Mouse (Mus musculus) liver, adult (tissue): Measurements from ENCODE around the gene Grid1.

ENCODE experiments used
- GATA4 ChIP-seq: IDR thresholded peaks from 2 replicates; pipeline ENCODE4 v1.6.1; 2014; ENCODE audit warnings: mild to moderate bottlenecking, low read length; ENCODE audit not compliant: insufficient replicate concordance

The Grid1 gene

DNA sequence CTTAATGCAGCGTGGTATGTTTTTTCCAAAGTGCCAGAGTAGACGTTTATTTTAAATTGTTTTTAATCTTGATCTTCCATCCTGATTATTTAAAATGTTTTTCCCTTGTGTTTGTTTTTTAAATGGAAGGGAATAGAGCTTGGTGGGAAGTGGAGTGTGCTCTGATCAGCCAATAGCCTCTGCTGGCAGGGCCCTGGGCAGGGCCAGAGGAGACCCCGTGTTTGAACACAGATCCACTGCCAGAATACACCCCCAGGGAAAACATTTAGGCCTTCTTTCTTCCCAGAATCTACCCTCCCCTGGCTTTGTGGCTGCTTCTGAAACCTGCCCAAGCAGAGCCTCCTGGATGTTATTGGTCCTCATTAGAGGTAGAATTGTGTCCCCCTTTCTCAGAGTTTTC is 188.8 kb downstream of the Grid1 start:
- no peak for TF ChIP-seq GATA4

DNA sequence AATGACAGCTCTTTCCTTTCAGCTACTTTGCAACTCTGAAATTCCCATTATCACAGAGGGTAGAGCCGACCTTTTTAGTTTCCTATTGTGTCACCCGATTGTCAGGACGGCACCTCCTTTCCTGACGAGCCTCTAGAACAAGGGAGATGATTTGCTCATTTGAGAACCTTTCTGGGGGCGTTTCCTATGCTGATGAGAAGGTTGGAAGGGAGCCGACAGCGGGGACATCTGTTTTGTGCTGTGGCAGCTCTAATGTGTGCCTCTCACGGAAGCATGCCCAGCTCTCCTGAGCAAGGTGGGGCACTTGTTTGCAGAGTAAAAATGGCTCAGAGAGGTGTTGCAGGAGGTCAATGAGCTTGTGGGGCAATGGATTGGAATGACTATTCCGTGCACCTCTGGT is 189.2 kb downstream of the Grid1 start:
- no peak for TF ChIP-seq GATA4

DNA sequence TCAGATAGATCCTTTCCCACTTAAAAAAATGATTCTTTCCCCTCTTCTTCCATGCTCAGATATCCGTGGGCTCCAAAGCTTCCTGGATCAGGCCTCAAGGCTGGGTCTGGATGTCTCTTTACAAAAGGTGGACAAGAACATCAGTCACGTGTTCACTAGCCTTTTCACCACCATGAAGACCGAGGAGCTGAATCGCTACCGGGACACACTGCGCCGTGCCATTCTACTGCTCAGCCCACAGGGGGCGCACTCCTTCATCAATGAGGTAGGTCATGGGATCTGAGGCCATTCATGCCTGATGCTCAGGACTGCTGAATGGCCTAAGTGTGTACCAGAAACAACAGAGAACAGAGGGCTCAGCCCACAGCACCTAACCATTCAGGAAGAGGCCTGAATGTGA is 206.8 kb downstream of the Grid1 start:
- no peak for TF ChIP-seq GATA4

DNA sequence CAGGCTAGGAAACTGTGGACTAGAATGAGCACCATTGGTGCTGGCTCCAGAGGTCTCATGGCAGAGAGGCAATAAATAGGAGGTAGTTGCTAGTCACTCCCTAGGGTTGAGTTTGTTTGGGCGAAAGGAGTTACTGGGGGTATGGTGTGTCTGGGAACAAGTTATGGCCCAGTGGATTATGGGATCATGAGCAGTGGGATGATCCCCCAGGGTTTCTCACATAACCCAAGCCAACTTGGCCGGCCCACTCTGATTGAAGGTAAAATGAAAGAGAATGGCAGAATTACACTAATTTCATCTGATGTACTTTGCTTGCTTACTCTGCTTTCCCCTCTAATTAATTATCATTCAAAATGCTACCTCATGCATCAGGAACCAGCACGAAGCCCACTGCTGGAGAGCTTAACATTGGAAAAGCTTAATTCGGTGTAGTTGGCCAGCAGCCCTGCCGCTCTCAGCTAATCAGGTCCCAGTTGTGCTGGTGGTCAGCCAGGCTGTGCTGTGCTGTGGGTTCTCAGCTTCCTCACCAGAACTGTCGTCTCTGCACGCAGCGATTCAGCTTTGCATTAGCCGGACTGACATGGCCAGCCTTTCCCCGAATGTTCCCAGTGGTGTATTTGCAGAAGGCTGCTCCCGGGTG is 207.7 kb downstream of the Grid1 start:
- TF ChIP-seq GATA4 = no peak

DNA sequence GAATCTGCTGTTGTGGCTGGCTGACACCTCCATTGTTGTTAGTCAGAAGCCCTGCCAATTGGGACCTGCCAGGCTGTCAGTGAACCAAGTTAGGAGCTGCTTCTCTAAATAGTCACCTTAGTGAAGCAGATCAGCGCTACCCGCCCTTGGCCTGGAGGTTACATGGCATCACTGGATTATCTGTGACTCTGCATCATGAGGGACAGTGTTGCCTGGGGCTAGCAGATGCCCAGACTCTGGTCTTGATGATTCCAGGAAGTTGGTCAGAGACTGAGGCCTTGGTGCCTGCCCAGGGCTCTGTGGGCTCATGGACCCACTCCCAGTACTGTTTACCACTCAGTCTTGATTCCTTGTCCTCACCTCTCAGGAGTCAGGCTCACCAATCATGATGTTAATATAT is 209.7 kb downstream of the Grid1 start:
- no peak for TF ChIP-seq GATA4

DNA sequence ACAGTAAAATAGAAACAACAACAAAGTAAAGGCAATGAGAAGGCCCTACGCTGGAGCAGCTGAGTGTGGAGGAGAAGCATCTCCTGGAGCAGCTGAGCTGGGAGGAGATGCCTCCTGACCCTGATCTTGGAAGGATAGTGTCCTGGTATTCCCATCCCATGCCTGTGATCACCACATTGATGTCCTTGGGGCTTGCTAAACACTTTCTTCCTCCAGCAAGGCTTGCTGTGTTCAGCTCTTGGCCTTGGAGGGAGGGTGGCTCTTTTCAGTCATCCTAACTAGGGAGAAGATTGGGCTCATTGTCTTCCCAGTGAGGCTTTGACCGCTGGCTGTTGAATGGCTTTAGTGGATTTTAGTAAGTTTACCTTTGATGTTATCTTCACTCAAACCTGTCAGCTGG is 210.4 kb downstream of the Grid1 start:
- TF ChIP-seq GATA4 = no peak

DNA sequence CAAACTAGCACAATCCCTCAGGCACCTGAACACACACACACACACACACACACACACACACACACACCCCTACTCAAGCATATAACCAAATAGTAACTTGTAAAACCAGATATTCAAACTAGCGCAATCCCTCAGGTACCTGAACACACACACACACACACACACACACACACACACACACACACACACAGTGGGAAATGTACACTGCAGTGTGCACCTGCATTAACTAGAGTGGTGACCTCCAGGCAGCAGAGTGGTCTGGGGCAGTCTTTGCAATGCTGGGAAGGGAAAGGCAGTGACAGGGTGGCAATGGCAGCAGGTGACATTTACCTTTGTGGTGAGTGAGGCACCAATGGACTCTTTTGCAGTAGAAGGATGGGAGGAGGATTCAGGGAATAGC is 212.4 kb downstream of the Grid1 start:
- TF ChIP-seq GATA4 = no peak

DNA sequence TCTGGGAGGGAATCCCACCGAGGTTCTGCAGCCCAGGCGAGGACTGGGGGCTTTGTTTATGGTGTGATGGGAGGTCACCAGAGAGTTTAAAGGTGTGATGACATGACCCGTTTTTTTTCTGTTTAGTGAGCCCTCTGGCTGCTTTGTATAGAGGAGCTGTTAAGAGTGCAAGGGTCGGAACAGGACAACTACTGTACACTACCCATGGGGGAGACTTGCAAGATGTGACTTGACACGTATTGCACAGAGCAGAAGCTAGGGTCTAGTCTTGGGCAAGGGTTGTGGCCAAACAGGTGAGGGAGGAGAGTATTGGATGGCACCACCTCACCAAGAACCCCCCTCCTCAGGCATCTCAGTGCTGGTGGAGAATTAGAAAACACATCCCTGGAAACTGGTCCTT is 224.4 kb downstream of the Grid1 start:
- TF ChIP-seq GATA4 = no peak

DNA sequence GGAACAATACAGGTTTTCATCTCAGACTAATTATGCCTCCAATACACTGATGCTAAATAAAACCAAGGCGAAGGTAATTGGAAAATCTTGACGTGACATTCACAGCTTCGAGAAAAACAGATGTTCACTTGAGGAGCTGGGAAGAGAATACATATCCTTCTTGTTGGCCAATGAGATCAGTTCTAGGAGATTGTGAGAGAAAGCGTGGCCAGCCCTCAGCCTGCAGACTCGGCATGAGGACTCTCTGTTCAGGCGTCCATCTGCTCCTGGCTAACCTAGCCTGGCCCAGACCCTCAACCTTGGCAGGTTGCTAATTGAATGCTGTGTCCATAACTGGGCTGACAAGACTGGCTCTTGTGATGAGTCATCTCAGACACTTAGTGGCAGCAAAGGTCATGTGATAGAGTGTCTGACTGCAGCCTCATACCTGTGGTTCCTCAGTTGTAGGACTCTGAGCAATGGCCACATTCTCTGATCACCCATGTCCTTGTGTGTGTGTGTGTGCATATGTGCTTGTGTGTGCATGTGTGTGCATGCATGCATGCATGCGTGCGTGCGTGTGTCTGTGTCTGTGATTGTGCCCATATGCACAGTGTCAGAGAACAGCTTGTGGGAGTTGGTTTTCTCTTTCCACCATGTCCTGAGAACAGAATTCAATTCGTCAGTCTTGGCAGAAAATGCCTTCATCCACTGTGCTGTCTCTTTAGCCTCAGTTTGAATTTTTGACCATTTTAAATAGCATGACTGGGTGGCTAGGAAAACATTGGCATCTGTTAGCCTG is 225.2 kb downstream of the Grid1 start:
- TF ChIP-seq GATA4 = no peak

DNA sequence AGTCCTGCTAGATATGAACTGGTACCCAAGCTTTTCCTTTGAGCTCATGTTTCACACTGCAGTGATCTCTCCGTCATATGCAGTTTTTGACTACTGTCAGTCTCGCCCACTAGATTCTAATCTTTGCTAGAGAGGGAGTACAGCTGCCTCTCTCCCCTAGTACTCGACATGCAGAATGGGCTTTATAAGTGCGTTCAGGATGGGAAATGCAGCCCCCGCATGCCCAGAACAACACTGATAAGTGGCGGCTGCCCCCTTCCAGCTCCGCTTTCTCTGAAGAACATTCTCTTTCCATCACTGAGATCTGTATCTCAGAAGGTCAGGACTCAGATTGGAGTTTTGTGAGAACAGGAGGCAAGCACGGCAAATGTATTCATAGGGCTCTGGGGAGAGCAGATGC is 229.3 kb downstream of the Grid1 start:
- TF ChIP-seq GATA4 = no peak

DNA sequence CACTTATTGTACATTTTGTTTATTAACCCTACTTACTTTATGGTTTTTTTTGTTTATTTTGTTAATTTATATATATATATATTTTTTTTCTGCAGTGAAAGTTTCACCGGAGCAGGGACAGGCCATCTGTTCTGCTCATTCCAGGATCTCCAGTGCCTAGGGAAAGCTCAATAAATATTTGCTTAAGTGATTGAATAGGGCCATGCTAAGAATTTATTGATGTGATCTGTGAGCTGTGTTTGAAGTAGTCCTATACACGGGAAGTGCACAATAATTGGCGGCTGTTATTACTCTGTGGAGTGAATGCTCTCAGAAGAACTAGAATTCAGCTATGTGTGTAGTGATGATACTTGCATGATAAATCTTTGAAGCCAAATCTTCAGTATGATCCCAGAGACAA is 234.2 kb downstream of the Grid1 start:
- no peak for TF ChIP-seq GATA4

DNA sequence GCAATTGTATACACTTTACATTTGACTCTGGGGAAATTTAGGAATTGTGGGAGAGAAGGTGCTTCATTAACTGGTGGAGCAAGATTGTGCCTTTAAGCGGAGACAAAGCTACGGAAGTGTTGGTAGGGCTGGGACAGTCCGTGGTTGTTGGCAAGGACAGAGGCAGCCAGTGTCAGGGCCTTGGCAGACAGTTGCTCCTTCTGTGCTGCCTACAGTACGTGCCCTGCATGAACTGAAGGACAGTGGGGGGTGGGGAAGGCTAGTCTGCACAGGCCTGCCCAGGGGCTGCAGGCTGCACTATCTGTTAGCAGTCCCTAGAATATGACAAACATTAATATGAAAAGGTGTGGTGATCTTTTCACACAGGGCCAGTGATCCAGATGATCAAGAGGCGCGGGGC is 254.7 kb downstream of the Grid1 start:
- no peak for TF ChIP-seq GATA4

DNA sequence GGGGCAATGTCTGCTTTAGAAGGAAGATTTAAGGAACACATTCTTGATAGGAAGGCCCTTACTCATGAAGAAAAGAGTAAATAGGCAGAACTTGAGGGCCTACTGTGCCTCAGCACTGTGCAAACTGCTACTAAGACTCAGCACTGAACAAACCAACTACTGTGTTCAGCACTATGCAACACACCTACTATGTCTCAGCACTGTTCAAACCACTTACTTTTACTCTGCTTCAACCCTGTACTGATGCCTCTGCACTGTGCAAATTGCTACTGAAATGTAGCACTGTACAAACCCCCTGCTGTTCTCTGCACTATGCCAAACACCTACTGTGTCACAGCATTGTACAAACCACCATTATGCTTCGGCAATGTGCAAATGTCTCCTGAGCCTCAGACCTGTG is 260.0 kb downstream of the Grid1 start:
- no peak for TF ChIP-seq GATA4

DNA sequence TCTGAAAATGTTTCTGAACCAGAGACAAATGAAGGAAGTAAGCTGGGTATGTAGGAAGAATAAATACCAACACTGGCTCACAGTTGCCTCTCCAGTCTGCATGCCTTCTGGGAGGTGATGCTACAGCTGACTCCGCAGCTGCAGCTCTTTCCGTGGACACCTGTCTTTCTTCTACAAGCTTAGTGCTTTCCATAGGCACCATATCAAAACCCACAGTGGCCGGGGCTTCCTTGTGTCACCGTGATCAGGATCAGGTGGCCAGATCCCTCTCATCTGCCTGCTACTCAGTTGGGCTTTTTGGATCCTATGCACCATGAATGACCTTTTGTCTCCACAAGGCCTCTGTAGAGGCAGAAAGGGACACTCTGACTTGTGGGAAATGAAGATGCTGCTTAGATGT is 272.7 kb downstream of the Grid1 start:
- no peak for TF ChIP-seq GATA4

DNA sequence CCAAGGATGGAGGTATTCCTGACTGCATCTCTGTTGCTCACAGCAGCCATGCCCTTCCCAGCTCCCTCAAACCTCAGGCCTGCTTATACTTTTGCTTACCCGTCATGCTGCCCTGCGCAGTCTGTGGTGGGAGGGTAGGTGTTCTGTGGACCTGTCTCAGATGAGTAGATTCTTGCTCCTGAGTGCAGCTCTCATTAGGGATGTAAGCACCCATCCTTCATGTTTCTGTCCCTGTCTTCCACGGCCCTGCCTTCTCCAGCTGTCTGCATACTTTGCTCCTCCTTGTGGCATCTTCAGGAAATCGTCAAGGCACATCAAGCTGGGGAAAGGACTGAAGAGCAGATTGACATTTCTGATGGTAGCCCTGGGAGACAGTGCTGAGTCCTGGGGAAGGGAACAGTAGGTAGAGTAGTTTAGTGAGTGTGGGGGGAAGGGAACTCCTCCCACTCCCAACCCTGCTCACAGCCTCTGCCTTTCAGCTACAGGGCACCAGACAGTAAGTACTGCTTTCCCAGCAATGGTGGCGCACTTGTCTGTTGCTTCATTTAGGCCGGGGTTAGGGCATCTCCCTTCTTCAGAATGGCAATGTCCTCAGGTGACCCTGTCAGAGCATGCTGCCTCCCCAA is 273.8 kb downstream of the Grid1 start:
- no peak for TF ChIP-seq GATA4

DNA sequence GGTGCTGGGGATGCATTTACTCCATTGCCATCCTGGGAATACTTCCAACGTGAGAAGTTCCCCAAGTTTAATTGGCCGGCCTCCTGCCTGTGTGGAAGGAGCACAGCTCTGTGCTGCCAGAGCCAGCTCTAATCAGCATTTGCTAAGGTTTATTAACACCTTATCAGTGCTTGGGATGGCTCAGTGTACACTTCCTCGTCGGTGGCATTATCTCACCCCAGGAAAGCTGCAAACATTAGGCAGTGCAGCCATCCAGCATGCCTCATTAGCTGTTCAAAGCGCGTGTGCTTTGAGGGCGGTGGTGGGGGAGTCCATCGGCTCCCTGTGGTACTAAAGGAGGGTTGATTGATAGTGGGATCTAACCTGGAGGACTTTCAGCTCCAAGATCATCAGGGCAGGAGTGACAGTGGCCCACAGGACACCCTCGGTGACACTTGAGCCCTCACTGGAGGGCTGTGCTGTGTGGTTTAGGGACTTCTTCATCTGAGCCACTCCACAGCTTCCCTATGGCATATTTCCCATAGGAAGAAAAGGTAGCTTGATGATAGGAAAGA is 275.7 kb downstream of the Grid1 start:
- TF ChIP-seq GATA4 = no peak
